Mouse (Mus musculus) lung, adult 2 months (tissue): Measurements from ENCODE around the gene Cbr2. TPM values are rescaled to one million over a fixed set of nuclear protein-coding genes. Genes with fewer than 3 reads are reported as not detected.
A peak's percentile ranks its signal among the peaks of the same experiment; 100 is the strongest.
"Not testable (repeated sequence)": the region's sequence is repeated elsewhere in the genome, so short reads cannot be mapped to it uniquely, and the experiment has no call there.

ENCODE experiments used
- DNase-seq: peaks from one replicate; pipeline ENCODE4 v3.0.0; 2022
- H3K4me1 ChIP-seq: fragments of 200-500 bp; 2 replicates; pipeline ENCODE4 v1.6.1; 2011; ENCODE audit warnings: low read length; ENCODE audit not compliant: control insufficient read depth, insufficient read depth
- H3K4me3 ChIP-seq: fragments of 200-500 bp; replicated peaks from 2 replicates; pipeline ENCODE3; 2011; ENCODE audit warnings: low read depth, mild to moderate bottlenecking, control low read depth, low read length; ENCODE audit errors: extremely low read depth
- CTCF ChIP-seq: fragments of 200-500 bp; IDR thresholded peaks from 2 replicates; pipeline ENCODE4 v1.5.1; 2011; ENCODE audit warnings: mild to moderate bottlenecking, low read length, control low read depth; ENCODE audit not compliant: insufficient read depth
- POLR2A ChIP-seq: fragments of 200-500 bp; IDR thresholded peaks from 2 replicates; pipeline ENCODE4 v1.6.1; 2011; ENCODE audit warnings: low read depth, mild to moderate bottlenecking, control low read depth, low read length, borderline replicate concordance; ENCODE audit errors: extremely low read depth
- WGBS: fragments of 180-500 bp; shearing (Covaris S2); methylation state at CpG from one replicate; pipeline ENCODE4 v1.1.7; 2018; 5-methylcytosine and 5-hydroxymethylcytosine counted together
- polyA plus RNA-seq: library from polyadenylated mRNA; depleted of rRNA; stranded (reverse); fragments of >200 nt; gene quantifications from 2 replicates; pipeline ENCODE4 v1.2.3, GENCODE M21; 2012; rRNA removed

Gene Cbr2
- 13,780 and 14,250 TPM in 2 replicates for polyA plus RNA-seq

- TF ChIP-seq CTCF (no peak), POLR2A (peak; percentile 68)
- WGBS, result 65% methylated on average over 12 of the region's 12 CpGs
- peak within 1 kb of the TSS; percentile 93 for H3K4me3 ChIP-seq
- peak; percentile 69 for DNase-seq
- H3K4me1 ChIP-seq, result no peaks in the 10 kb centered on the region; the same call in 1 of the 2 replicates
Measured at GRCm38 (mm10) chr11:120731858-120732680, at the start of gene Cbr2. Gene Cbr2, minus strand, starts transcription at chr11:120732114.

GRCm38 (mm10) chr11:120781361-120781760, 49.4 kb upstream of the Cbr2 start:
- peaks cover 11% of the 10 kb centered on the region for H3K4me1 ChIP-seq
- 92% methylated on average over 6 of the region's 6 CpGs for WGBS
- H3K4me3 ChIP-seq, DNase-seq: not testable (repeated sequence)

DNA sequence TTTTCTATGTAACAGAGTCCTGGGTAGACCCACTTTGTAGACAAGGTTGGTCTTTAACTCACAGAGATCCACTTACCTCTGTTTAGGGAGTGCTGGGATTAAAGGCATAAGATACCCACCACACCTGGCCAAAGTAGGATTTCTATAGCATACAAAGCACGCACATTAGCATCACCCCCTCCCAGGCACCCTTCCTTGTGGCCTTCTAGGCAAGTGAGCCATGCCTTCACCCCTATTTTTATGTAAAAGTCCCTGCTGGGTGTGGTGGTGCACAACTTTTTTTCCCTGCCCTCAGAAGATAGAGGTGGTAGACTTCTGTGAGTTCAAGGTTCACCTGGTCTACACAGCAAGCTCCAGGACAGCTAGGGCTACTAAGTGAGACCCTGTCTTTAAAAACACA, 48.0 kb upstream of the Cbr2 start:
- 94% methylated on average over 1 of the region's 1 CpGs for WGBS
- peaks cover 6% of the 10 kb centered on the region for H3K4me1 ChIP-seq
- no peak overlapping the region for H3K4me3 ChIP-seq
- no peak for DNase-seq
- TF ChIP-seq CTCF (no peak), POLR2A (no peak)

DNA sequence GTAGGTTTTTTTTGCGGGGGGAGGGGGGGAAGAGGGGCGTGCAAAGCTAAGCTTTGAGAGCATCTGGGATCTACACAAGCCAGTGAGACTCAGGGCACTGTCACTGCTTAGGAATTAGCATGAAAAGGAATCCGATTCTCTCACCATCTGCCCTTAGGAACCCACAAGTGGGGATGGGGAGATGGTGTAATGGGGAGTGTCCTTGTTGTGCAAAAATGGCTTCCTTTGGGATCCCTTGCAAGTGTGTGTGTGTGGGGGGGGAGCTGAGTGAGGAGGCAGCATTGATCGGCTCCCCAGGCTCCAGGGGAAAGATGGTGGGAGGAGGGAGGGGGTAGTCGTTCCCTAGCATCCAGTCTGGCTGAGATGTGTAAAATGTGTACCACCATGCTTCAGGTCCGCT, 45.2 kb upstream of the Cbr2 start:
- no peak for DNase-seq
- no peaks in the 10 kb centered on the region for H3K4me1 ChIP-seq
- 33% methylated on average over 6 of the region's 6 CpGs for WGBS

GRCm38 (mm10) chr11:120775774-120776469, 44.0 kb upstream of the Cbr2 start:
- Histone ChIP-seq H3K4me3 (no peak overlapping the region), H3K4me1 (no peaks in the 10 kb centered on the region)
- TF ChIP-seq POLR2A (peak; percentile 33; the same call in 1 of the 2 replicates), CTCF (peak; percentile 100)
- 20% methylated on average over 15 of the region's 15 CpGs for WGBS
- peak; percentile 97 for DNase-seq

More for the DNA sequence above, 45.2 kb upstream of the Cbr2 start:
- TF ChIP-seq CTCF (no peak), POLR2A (no peak)
- H3K4me3 ChIP-seq, result no peak overlapping the region

DNA sequence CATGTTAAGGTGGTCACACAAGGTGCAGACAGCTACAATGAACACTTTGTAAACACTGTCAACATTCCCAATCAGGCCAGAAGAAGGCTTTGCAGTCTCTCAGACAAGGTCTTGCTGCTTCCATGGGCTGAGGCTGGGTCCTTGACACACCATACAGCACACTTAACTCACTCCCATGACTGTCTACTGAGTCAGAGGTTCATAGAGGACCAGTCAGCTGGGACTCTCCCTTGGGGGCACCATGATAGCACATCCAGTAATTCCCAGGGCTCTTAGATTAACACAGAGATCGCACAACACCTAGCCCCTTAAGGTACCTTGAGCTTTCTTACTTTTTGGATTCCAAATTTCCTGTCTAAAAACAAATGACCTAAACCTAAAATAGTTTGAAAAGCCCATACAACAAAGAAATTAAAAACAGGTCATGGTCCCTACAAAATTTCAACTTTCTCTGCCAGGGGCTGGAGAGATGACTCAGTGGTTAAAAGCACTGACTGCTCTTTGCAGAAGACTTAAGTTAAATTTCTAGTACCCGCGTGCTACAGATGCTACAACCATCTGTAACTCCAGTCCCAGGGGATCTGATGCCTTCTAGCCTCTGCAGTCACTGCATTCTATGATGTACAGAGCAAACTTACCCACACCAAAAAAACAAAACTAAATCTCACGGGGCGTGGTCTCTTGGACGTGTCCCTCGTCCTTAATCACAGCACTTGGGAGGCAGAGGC, 41.7 kb upstream of the Cbr2 start:
- no peaks in the 10 kb centered on the region for H3K4me1 ChIP-seq
- no peak for DNase-seq
- no peak overlapping the region for H3K4me3 ChIP-seq
- TF ChIP-seq POLR2A, result no peak
- no peak for TF ChIP-seq CTCF
- WGBS, result 89% methylated on average over 7 of the region's 7 CpGs

- 0 out of 2 replicates have a peak, but pooled peaks cover 2% of the 10 kb centered on the region for H3K4me1 ChIP-seq
- 89% methylated on average over 3 of the region's 3 CpGs for WGBS
- TF ChIP-seq POLR2A, result no peak
- TF ChIP-seq CTCF, result no peak
- no peak for DNase-seq
- no peak overlapping the region for H3K4me3 ChIP-seq
Measured at GRCm38 (mm10) chr11:120772749-120773148, 40.8 kb upstream of the Cbr2 start.

DNA sequence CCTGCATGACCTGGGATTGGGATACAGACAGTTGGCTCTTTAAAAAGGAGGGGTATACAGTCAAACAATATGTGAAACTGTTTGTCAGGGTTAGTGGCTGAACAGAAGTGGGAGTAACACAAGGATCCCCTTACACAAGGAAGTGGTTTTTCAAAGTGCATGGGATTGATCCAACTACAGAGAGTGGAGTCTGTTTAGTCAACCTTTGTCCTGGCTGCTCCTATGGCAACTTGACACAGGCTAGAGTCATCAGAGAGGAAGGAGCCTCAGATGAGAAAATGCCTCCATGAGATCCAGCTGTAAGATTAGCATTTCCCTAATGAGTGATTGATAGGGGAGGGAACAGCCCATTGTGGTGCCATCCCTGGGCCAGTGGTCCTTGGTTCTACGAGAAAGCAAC, 36.3 kb upstream of the Cbr2 start:
- Histone ChIP-seq H3K4me1 (0 out of 2 replicates have a peak, but pooled peaks cover 2% of the 10 kb centered on the region), H3K4me3 (no peak overlapping the region)
- TF ChIP-seq CTCF (no peak), POLR2A (no peak)
- WGBS, result 57% methylated on average over 1 of the region's 1 CpGs
- DNase-seq, result no peak

- not testable (repeated sequence) for H3K4me1 ChIP-seq, DNase-seq, H3K4me3 ChIP-seq
- WGBS, result 56% methylated on average over 5 of the region's 7 CpGs
Measured at GRCm38 (mm10) chr11:120767023-120767422, 35.1 kb upstream of the Cbr2 start.

DNA sequence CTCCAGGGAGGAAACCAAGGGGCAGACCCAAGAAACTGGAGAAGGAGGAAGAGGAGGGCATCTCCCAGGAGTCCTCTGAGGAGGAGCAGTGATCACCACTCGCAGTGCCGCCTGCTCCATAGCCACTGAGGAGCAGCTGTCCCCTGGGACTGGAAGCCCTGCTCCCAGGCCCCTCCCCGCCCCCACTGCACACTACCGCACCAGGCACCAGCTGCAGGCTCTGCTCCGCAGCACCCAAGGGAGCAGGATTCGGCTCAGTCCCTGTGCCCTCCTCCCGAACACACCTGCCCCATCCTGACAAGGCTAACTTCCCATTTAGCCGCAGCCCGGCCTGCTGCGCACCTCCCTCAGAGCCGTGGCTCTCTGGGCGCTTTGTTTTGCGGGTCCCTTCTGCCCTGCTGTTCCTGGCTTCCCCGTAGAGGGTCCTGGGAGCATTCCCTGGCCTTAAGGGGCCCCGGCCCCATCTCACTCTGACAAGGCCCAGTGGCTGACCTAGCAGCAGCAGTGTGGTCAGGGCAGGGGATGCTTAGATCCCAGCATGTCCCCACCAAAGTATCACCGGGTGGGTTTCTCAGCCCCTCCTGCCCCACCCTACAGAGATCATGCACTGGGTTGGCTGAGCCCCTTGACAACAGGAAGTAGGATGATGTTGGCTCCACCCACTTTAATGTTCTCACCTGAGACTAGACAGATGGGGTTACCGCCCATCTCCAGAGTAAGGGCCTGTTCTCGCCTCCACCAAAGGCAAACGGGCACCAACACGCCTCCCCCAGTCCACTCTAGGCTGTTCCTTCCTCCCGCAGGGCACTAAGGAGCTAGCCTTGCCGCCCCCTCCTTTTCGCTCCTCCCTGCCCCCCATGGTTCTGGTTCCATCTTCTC, 31.4 kb upstream of the Cbr2 start:
- not testable (repeated sequence) for DNase-seq, H3K4me3 ChIP-seq, H3K4me1 ChIP-seq
- 14% methylated on average over 9 of the region's 23 CpGs for WGBS

DNA sequence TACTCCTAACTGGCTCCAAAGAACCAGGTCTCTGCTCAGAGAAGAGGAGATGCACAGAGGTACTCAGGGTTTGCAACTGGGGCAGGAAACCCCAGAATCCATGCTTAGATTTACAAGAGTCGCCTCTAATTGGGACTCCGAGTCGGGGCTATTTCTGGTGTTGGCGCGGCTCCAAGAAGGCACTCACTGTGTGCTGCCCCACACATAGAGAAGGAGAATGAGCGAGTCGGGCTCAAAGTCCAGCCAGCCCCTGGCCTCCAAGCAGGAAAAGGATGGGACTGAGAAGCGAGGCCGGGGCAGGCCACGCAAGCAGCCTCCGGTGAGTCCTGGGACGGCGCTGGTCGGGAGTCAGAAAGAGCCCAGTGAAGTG, 30.7 kb upstream of the Cbr2 start, which contains the start of gene Hmga1b:
Gene Hmga1b, plus strand, starts transcription at position 123 of the 370 bp plus-strand sequence.
- DNase-seq, H3K4me3 ChIP-seq, H3K4me1 ChIP-seq: not testable (repeated sequence)
- 5% methylated on average over 14 of the region's 14 CpGs for WGBS
